8 mouse cellular contexts compared by ENCODE assay signal in the genomic region with DNA sequence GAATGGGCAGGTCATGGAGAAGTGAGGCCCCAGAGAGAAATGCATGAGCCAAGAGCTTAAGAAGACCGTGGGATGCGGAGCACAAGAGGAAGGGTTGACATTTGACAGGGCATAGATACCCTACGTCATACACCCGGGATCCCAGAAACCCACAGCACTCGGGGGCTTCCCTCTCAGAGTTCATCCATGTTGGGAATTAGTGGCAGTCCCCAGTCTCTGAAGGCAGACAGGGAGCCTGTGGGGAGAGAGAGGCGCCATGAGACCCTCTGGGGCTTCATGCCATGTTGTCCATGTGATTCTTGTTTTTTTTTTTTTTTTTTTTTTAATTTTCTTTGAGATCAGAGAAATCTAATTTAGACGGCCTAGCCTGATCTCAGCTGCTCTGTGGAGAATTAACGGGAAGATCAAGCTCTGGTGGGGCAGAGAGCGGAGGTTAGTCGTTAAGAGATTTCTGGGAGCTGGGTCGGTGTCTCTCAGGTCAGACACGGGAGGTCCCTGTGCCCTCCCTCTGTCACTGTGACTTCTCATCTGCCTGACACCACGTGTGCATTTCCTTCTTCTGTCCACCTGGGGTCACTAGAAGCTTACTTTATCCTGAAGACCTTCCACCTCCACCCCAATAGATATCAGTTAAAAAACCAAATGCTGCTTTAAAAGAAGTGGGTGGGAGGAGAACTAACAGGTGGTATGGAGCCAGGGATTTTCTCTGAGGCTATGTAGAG. TPM values are rescaled to one million over a fixed set of nuclear protein-coding genes. Genes with fewer than 3 reads are reported as not detected.
DNase-seq lines count a peak whose midpoint lies in the region; ATAC-seq and TF ChIP-seq lines count a peak whose summit lies in the region.

No protein-coding gene starts in this region.

- no peak overlapping the region for H3K27ac ChIP-seq in gastrocnemius, adult 2 months
- no peak overlapping the region for H3K27ac ChIP-seq in hindbrain, postnatal 0 days
- H3K27ac ChIP-seq in olfactory bulb, adult 2 months (ENCODE audit: insufficient read depth, low read depth, low read length), result no peak overlapping the region

- H3K4me1 ChIP-seq in hindbrain, postnatal 0 days (ENCODE audit: insufficient read depth, low read length), result peaks cover under 1% of the 10 kb centered on the region; the same call in 1 of the 2 replicates
- H3K4me1 ChIP-seq in olfactory bulb, adult 2 months (ENCODE audit: control insufficient read depth, insufficient read depth, low read length), result peaks cover 16% of the 10 kb centered on the region

- DNase-seq in gastrocnemius, adult 2 months, result peak; percentile 54
- DNase-seq in gastrocnemius, adult 8-10 months (ENCODE audit: low spot score in 2 of 2), result no peak
- peak; percentile 14 for DNase-seq in ovary, postnatal 36 days (ENCODE audit: low spot score)
- no peak for DNase-seq in ovary, adult 18-20 months (ENCODE audit: low spot score)
- DNase-seq in cerebellum, adult 9-11 months, result peak; percentile 32
- peak; percentile 82 for DNase-seq in hindbrain, postnatal 0 days (ENCODE audit: low spot score)
- no peak for DNase-seq in yolk sac, embryonic 10.5 days (ENCODE audit: low spot score)

- intact Hi-C loops in gastrocnemius, adult 2 months (cut with DNase I), result loop anchor here (2.0 to 5.0 kb wide), 4 partner anchors 77 to 407 kb away; no protein-coding TSS in a partner anchor

- H3K4me3 ChIP-seq in gastrocnemius, adult 2 months, result no peak overlapping the region
- no peak overlapping the region for H3K4me3 ChIP-seq in hindbrain, postnatal 0 days (ENCODE audit: low read length)
- no peak overlapping the region for H3K4me3 ChIP-seq in olfactory bulb, adult 2 months (ENCODE audit: insufficient read depth, low read depth, low read length)

- WGBS in hindbrain, postnatal 0 days, result 53% methylated on average over 13 of the region's 13 CpGs
- WGBS in olfactory bulb, adult 2 months, result 56% methylated on average over 13 of the region's 13 CpGs

- H3K9me3 ChIP-seq in hindbrain, postnatal 0 days (ENCODE audit: low read length), result no peaks in the 10 kb centered on the region

- H3K27me3 ChIP-seq in hindbrain, postnatal 0 days (ENCODE audit: insufficient read depth, low read length), result no peaks in the 10 kb centered on the region

- H3K36me3 ChIP-seq in hindbrain, postnatal 0 days (ENCODE audit: insufficient read depth, low read length), result no peaks in the 10 kb centered on the region

- ATAC-seq in hindbrain, postnatal 0 days, result peak; percentile 47; the same call in 1 of the 2 replicates

- peak; percentile 84 for TF ChIP-seq CTCF in gastrocnemius, adult 2 months (IDR thresholded peaks at IDR 0.05)
- TF ChIP-seq CTCF in hindbrain, postnatal 0 days (IDR thresholded peaks at IDR 0.05; ENCODE audit: low read depth), result peak; percentile 77
- TF ChIP-seq CTCF in olfactory bulb, adult 2 months (IDR thresholded peaks at IDR 0.05; ENCODE audit: insufficient read depth, low read depth, low read length), result 0 out of 2 replicates have a peak, but pooled peaks have one; percentile 22

- H3K9ac ChIP-seq in hindbrain, postnatal 0 days (replicated peaks; ENCODE audit: low read length), result no peak overlapping the region

- H3K4me2 ChIP-seq in hindbrain, postnatal 0 days (ENCODE audit: low read depth, low read length), result no peak overlapping the region

- TF ChIP-seq POLR2A in olfactory bulb, adult 2 months (IDR thresholded peaks at IDR 0.05; ENCODE audit: insufficient read depth, low read depth, low read length), result no peak

RNA-seq across cellular contexts. Expression of a gene that starts 40.1 kb away (rescaled TPM):
- 1 to 10 TPM; 1.5 to 3.0 TPM for total RNA-seq in gastrocnemius, adult 2 months (2021)
- total RNA-seq in gastrocnemius, adult 8-10 months (2022), result 1 to 10 TPM; 1.8 to 4.1 (median 3.5) TPM
- 0.50 TPM in 1 of 2 replicates, not detected in the other for total RNA-seq in hindbrain, postnatal 0 days (2014; rRNA removed)
- polyA plus RNA-seq in hindbrain, postnatal 0 days (2015; fragmentation: Nextera tagmentation; extraction: Ambion mirVana), result 1.7 and 2.2 TPM in 2 replicates
- not detected in 2 replicates for polyA plus RNA-seq in olfactory bulb, adult 2 months (2012; ENCODE audit: insufficient read depth, insufficient read length, low replicate concordance, missing spikeins)

Comparison
In these comparisons a context has a peak if more than half of its experiments do, and no peak if none do; other contexts are left out.
1. DNase-seq: peak in gastrocnemius, adult 2 months (single experiment), ovary, postnatal 36 days (single experiment), cerebellum, adult 9-11 months (single experiment) and hindbrain, postnatal 0 days (single experiment); none in gastrocnemius, adult 8-10 months (0 of 2), ovary, adult 18-20 months (single experiment) and yolk sac, embryonic 10.5 days (single experiment).
2. CTCF ChIP-seq: peak in every context shown above with its lines; median percentile 84 in gastrocnemius, adult 2 months; 77 in hindbrain, postnatal 0 days; 22 in olfactory bulb, adult 2 months.